Mouse (Mus musculus): ENCODE results near the gene Etnk1.

- TF ChIP-seq CTCF (IDR thresholded peaks at IDR 0.05; ENCODE audit: extremely low read depth, insufficient read depth, insufficient read length, insufficient replicate concordance): no peak
- no peak for TF ChIP-seq POLR2A (IDR thresholded peaks at IDR 0.05; ENCODE audit: low read depth, low read length)
These were observed 14.6 kb upstream of the Etnk1 start for GRCm38 (mm10) chr6:143152321-143152827.
